Mouse (Mus musculus) liver, postnatal 0 days (tissue): Measurements from ENCODE around the gene Izumo1r.

Experiments used
- CTCF ChIP-seq: sonication (generic); IDR thresholded peaks from 2 replicates; pipeline ENCODE4 v1.5.1; 2016; ENCODE audit warnings: antibody characterized with exemption, low read depth
- EP300 ChIP-seq: IDR thresholded peaks from 2 replicates; pipeline ENCODE4 v1.6.1; 2016; ENCODE audit warnings: antibody characterized with exemption, low read depth, mild to moderate bottlenecking

DNA sequence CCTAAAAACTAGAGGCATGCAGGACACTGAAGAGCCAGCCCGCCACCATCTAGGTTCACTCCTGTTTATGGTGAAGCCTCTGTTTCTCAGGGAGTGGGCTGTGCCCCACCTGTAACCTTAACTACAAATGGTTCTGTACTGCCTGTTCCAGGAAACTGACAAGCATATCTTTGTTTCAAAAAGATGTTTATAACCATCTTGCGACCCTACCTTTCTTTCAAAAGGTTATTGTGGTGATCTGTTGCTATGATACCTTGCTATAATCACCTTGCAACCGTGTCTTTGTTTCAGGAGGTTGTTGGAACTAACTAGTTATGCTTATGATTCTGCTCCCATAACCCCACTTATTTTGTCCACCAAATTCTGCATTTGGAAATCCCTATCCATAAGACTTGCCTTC is 59.8 kb downstream of the Izumo1r start:
- TF ChIP-seq CTCF = no peak
- no peak for TF ChIP-seq EP300
